Mouse (Mus musculus) heart, adult 9 months (tissue): ENCODE data around the gene Ddr2.
"Not testable (repeated sequence)": the region's sequence is repeated elsewhere in the genome, so short reads cannot be mapped to it uniquely, and the experiment has no call there.

Source experiments
- DNase-seq, 2 experiments: peaks; one replicate each; pipeline ENCODE4 v3.0.0; 2022; ENCODE audit warnings: low spot score in 2 of 2

The Ddr2 gene

DNA sequence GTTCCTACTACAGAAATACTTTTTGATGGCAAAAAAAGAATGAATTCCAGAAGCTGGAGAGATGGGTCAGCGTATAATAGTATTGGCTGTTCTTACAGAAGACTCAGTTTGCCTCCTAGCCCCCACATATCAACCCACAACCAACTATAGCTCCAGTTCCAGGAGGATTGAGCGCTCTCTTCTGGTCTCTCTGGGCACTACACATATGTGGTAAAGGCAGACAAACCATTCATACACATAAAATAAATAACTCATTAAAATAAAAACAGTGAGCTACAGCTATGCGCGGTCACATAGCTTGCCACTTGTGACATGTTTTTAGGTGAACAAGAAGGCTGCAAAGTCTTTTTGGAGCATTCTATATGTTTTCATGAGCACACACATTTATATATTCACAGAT, 71.2 kb downstream of the Ddr2 start:
- no peak for DNase-seq

DNA sequence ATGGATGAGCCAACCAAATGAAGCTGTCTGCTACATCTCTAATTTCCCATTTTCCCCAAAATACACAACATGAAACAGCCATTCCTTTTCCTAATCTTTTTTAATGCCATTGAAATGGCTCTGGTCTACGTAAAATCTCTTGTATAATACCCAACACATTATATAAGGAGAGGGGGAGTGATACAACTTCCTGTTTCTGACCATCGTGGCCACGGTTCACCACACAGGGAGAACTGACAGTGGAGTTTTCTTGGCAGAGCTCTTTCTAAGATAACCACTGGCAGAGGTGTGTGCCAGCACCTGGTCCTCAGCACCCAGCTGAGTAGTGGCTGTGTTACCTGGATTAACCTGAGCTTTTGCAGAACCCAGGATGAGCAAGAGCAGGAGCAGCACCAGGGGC, 75.0 kb downstream of the Ddr2 start:
- no peak for DNase-seq

DNA sequence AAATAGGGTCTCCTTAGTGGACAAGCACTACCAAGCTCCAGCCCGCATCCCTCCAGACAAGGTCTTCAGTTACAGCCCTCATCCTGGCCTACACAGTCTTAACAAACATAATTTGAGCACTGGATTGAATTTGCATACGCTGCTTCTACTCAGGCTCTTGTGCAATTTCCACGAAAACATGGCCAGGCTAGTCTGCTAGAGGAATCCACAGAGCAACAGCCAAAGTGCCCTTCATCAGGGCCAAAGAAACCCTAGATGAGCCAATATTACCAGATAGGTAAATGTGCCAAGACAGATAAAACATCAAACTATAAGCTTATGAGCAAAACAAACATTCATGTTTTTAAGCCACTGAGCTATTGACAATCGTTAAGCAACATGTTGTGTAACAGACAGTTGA, 75.6 kb downstream of the Ddr2 start:
- no peak for DNase-seq

DNA sequence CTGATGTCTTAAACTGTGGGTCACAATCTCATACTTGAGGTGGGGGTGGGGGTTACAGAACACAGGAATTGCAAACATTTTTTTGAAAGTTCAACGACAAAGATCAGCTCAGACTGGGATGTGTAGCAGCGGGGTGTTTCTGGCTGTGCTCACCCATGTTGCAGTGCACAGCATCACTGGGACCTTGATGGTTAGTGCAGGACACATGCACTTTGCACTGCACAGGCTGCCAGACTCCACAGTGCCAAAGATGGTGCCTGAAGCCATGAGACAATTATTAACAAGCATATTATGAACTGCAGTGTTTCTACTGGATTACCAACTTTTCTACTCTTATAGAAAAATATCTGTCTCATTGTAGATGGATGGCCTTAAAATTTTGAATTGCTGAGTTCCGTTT, 78.9 kb downstream of the Ddr2 start:
- DNase-seq = no peak

DNA sequence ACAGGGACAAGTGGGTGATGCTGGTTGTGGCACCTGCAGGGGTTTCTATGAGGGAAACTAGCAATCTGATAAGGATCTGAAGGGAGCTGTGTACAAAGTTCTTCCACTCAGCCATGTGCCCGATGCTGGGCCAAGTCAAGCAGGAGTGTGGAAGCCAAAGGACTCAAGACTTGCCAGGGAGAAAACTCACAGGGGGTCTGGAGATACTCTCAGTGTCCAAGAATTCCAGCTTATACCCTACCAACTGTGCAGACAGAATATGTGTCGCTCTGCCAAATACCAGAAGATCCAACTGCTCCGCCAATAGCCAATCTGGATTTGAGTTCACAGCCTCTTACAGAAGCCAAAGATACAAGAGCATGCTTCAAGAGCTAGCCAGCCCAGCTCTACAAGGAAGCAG, 95.8 kb downstream of the Ddr2 start:
- DNase-seq = no peak

DNA sequence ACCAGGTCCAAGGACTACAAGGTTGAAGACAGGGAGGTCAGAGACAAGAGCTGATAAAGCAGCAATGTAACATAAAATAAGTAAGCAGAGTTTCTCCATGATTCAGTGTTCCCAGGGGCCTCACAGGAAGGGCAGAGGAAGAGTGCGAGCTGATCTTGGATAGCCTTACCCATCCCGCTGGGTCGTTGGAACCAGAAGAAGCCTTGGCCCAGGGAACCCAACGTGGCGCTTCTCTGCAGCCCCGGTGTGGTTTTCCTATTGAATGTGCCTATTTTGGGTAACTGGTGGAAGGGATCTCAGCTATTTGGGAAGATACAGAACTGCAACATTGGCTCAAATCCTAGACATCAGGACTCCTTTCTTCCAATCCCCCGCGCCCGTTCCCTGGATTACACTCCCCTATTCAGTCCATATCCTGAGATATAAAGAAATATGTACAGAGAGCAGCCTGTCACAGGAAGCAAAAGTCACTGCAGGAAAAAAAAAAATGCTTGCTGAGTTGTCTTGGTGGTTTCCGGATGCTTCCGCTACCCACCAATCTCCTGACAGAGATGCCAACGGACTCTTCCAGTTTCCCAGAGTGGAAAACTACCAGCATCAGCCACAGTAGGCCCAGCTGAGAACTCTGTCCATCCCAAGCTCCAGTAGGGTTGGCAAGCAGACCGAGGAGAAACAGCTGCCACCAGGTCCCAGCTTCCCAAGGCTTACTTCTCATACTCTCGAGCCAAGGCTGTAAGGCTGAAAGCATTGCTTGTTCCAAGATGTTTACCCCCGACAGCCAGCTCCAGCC, 99.7 kb downstream of the Ddr2 start:
- peak; percentile 79 to 80 for DNase-seq

DNA sequence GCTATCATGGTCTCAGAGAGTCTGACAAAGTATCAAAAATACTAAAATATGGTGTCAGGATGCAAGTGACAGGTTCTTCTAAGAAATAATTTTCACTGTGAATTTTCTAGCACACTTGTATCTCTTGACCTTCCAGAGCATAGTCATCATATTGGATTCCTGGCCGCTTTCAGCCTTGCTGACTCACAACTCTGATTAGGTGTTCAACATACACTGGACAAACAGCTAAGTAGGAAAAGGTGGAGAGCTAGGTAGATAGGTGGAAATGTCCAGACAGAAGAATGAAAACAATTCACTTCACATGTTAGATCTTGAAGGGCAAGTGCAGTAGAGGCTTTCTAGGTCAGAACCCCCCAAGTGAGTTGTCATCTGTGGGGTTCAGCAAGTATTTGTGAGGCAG, 101.3 kb downstream of the Ddr2 start:
- DNase-seq = no peak

DNA sequence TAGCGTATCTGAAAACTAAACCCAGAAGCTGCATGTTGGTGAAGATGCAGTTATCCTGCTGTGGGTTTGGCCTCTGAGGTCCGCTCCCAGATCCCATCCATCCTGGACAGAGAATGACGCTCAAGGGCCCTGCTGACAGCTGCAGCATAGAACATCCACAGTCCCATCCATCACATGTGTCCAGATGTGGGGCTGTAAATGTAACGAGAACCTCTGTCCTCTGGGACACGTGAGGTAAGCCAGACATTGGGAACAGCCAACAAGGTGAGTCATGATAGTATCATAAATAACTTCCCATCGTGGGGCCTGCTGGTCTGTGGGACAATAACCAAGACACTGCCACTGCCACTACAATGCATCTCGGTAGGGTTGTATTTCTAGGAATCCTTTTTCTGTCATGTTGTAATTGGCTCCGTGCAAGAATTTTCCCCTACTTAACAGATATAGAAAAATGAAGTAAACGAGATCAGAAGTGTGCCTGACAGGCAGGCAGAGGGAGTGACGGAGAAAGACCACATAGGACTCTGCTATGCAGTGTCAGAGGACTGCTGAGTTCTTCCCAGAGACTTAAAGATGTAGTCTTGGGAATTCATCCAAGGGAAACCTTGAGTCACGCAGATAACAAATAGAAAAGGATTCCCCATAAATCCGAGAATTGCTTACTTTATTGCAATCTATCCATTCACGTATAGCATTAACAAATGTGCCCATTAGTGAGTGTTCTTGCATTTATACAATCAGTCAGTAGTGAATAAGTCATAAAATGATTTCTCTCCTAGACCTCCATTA, 101.9 kb downstream of the Ddr2 start:
- DNase-seq = no peak

DNA sequence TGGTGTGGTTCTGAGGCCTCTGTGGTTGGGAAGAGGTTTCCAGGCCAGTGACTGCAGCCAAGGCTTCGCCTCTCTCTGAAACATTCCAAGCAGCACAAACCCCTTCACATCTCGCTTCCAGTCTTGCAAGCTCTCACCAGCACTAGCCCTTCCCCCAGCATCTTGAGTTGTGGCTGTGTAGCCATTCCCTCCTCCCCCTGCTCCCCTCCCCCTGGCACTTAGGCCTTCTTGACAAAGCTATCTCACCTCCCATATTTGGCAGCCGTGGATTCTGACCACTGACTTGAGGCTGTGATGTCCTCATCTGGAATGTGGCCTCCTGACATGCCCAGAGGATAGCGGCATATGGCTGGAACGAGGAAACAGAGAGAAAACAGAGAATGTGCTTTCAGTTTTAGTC, 104.0 kb downstream of the Ddr2 start:
- peak; percentile 47 to 59 for DNase-seq

DNA sequence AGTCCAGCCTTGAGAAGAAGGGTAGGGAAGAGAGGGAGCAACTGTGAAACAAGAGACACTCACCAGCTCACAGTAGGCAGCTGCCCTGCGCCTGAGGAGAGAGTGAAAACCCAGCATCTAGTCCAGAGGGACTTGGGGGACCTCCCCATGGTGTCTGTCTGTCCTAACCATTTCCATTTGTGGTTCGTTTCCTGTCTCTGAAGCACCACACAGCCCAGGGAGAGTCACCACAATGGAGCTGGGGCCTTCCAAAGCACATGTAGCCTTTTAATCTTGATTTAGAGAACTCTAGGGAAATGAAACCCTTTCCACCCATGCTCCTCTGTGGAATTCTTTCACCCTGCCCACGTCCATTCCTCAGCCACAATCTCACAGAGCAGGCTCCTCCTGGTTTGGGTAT, 105.3 kb downstream of the Ddr2 start:
- no peak for DNase-seq

DNA sequence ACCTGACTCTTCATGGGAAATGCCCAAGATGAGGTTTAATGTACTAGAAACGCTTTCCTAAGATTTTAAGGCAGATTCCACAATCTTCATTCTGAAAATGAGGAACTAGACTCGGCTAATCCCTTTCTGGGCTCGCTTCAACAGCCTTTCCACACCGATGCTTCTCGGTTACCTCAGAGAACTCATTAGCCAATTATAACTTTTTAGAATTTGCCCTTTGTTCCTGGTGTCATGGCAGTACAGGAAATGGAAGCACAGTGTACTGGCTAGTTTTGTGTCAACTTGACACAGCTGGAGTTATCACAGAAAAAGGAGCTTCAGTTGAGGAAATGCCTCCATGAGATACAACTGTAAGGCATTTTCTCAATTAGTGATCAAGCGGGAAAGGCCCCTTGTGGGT, 116.7 kb downstream of the Ddr2 start:
- not testable (repeated sequence) for DNase-seq

DNA sequence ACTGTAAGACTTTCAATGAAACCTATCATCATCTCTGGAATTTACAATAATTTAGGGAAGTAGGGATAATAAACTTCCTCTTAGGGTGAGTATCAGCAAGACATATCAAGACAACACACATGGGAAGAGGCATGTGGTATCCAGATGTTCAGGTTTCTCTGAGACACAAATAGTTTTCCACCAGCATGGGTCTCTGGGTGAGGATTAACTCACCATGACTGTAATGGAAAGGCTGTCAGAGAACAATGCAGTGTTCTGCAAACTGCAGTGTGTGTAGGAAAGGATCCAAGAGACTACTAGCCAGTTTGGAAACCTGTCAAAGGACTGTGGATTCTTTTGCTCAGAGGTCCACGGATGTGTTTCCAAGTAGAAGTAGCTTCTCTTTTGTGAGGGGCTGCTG, 124.4 kb downstream of the Ddr2 start:
- DNase-seq = peak in 1 of 2 experiments; percentile 17

DNA sequence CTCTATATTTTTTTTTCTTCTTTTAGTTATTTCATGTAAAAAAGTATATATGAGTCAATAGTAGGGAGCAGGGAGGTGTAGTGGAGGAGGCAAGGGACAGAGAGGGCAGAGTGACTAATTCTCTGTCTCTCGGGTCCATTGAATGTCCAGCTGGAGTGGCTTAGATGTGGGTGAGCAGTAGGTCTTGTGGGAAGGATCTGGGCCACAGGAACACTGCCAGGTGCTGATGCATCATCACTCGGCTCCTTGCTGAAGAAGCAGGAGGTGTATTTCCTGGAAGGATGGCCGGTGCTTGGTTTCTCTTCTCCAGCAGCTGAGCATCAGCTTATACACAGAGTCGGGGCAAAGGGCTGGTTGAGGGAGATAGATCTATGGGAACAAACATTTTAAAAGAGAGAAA, 132.9 kb downstream of the Ddr2 start:
- no peak for DNase-seq

DNA sequence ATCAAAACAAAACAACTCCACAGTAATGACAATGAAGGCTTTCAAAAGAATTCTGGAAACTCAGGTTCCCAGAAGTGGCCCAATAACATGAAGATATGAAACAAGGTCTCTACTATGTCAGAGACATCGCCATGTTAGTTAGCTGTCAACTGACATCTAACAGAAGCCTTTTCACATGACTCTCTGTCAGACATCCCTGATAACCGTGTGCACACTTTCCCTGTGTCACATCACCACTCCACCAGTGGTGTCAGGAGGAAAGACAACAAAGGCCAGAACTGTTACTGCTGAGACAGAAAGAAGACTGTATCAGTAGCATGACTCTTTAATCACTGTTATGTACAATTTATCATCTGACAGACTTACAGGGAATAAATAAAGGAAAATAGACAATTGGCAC, 138.6 kb downstream of the Ddr2 start:
- no peak for DNase-seq

DNA sequence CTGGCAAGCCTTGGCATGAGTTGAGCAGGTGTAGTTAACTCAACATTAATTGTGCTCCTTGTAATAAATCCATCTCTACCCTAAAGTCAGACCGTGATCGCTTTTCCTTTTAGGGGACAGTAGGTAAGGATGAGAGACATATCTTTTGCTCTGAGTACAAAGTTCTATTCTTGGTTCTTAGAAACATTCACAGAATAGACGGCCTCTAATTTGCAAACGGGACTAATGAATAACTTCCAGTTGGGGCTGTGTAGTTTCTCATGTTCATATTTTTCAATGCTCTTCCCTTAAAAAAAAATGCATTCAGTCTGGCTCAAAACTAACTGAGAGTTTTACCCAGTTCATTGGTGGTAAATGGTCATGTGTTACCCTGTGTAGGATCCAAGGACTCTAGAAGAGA, 139.6 kb downstream of the Ddr2 start:
- DNase-seq = no peak

DNA sequence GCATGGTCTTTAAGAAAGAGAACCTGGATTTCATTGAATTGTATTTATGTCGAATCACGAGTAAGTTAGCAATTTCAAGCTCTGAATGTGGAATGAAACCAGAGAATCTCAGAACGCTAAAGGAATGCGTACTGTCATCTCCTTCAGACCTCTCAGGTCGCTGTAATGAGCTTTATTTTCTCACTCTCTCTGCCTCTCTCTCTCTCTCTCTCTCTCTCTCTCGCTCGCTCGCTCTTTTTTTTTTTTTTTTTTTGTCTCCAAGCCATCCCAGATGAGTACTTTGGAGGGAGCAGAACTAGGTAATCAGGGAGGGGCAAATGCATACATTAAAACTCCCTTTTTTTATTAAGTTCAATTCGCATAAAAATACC, 141.1 kb downstream of the Ddr2 start:
- no peak for DNase-seq

DNA sequence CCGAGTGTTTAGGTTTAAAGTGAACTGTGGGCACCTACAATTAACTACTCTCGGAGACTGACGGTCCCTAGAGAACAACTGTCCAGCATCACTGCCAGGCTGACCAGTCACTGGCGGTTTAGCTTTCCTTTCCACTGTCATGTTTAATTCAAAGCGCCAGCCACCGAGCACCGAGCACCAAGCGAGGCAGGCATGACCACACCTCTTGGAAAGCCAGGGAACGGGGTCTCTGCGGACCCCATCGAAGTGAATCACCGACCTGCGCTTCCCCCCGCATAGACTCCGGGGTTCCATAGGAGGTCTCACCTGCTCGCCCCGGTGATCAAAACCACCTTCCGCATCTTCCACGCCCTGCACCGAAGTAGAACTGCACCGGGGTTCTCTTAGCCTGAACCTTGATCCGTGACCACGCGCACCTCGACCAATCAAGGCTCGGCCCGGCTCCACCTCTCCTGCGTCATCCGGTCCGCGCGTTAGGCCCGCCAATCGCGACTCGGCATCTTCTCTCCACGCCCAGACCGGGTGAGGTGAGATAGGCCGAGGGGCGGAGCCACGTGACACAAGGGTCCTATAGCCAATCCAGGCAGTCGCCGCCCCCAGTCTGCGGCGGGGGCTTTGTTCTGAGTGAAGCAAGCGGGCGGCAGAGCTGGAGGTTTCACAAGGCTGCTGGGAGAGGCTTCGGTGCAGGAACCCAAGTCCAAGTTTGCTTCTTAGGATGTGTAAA, 141.6 kb downstream of the Ddr2 start, which contains the start of gene Hsd17b7:
TSS of gene Hsd17b7 (minus strand) at position 450 of the 724 bp plus-strand sequence.
- DNase-seq = peak; percentile 98 to 99

DNA sequence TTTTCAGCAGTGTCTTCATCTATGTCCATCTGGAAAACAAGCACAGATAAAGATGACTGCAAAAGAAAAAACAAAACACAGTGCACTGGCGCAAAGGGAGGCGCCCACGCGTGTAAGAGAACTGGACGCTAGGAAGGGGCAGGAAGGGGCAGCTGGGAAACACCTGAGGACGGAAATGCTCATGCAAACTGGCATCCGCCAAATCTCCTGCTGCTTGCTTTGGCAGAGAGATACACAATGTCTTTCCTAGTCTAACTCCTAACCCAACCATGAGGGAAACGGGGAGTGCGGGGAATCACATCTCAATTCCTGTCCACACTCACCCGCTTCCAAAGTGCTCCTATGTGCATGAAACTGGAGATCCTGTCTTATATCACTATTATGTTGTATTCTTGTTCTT, 157.5 kb downstream of the Ddr2 start:
- DNase-seq = no peak

DNA sequence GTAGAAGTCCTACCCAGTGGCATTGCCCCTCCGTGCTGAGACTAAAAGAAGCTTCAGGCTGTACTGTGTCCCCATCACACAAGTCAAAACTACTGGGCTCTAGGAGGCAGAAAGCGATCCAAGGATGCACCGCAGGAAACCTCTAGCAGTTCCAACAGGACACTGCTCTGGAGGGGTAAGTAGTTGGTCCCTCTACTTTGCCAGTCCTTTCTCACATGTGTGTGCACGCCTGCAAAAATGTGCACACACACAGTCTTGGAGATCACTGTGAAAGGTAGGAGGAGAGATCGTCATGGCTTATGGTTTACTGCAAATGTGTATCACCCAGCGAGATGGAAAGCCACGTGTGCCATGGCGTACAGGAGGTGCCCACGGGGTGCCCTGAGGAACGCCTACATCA, 157.9 kb downstream of the Ddr2 start:
- DNase-seq = no peak

DNA sequence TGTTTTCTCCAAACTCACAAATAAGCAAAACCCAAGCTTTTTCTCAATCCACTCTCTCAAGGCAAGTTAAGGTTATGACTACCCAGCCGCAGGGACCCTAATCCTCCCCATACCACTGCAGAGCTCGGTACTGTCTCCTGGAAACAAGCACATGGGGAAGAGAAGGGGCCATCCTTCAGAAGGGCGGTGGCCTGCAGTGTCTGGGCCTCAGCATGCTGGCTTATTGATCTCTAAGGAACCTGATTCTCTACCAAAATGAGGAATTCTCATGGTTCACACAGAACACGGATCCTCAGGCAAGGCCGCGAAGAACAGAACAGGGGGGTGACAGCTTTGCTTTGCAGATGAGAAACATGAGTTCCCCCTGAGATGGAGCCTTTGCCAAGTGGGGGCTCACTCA, 159.0 kb downstream of the Ddr2 start:
- DNase-seq = no peak

DNA sequence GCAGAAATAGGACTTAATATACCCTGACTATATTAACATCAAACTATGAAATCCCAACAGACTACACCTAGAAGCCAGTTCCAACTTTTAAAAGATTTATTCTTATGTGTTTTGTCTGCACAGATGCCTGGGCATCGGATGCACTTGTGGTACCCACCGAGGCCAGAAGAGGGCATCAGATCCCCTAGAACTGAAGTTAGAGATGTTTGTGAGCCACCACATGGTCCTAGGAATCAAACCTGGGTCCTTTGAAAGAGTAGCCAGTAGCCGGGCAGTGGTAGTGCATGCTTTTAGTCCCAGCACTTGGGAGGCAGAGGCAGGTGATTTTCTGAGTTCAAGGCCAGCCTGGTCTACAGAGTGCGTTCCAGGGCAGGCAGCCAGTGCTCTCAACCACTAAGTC, 159.9 kb downstream of the Ddr2 start:
- no peak for DNase-seq

DNA sequence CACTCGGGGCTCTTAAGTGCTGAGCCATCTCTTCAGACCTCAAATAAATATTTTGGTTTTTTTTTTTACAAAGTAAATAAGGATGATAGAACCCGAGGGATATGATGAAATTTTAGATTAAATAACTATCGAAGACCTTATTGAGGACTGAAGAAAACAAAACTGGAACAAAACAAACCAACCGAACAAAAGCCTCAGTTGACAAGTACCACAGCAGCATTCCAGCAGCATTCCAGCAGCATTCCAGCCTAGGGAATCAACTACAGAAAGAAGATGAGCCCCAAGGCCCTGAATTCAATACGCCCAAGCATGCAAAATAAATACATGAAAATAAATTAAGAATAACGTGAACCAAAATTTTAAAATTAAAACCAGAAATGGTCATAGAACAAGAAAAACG, 160.6 kb downstream of the Ddr2 start:
- no peak for DNase-seq

DNA sequence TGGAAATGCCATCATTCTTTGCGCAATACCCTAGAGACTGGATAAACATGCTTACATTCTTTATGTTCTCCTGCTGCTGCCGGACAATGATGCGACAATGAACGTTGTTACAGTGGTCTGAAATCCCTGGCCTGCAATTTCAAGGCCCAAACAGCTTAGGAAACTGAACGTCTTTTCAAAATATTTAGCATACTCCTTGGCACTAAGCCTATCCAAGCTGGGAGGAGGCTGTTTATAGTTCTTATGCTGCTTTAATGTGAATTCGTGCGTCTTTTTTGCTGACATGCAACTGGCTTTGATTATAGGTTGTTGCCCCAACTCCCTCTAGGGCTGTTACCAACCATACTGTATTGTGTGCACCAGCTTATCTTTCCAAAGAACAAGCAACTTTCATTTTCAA, 161.7 kb downstream of the Ddr2 start:
- no peak for DNase-seq
